Mouse (Mus musculus) splenic B cell, adult 2 months (primary cell): Measurements from ENCODE around the gene Adgrv1.

ENCODE experiments used
- DNase-seq: peaks from one replicate; pipeline ENCODE4 v3.0.0-alpha.2; 2011; ENCODE audit warnings: low read depth, low spot score
- H3K27me3 ChIP-seq: 2 replicates; pipeline ENCODE4 v1.6.1; 2012; ENCODE audit warnings: mild to moderate bottlenecking, low read length, moderate library complexity, mixed read lengths; ENCODE audit not compliant: control insufficient read depth, poor library complexity, insufficient read depth, severe bottlenecking
- H3K36me3 ChIP-seq: 2 replicates; pipeline ENCODE4 v1.6.1; 2012; ENCODE audit warnings: mild to moderate bottlenecking, low read length, moderate library complexity, mixed read lengths; ENCODE audit not compliant: control insufficient read depth, poor library complexity, insufficient read depth, severe bottlenecking

Adgrv1 gene

DNA sequence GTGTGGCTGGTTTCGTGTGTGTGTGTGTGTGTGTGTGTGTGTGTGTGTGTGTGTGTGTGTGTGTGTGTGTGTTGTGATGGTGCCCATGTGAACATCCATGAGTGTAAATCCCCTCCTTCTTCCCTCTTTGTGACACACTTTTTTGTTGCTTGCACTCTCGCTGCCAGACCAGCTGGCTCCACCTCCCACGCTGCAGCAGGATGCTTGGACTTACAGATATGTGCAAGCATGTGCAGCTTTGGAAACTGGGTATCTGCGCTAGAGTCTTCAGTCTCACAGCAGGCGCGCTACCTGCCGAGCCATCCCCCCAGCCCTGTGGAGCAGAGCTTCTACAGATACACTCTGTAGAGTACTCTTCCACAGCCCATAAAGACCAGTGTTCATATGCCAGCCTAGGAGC is 122.8 kb downstream of the Adgrv1 start:
- DNase-seq: no peak
- Histone ChIP-seq H3K36me3 (no peaks in the 10 kb centered on the region), H3K27me3 (no peaks in the 10 kb centered on the region)

DNA sequence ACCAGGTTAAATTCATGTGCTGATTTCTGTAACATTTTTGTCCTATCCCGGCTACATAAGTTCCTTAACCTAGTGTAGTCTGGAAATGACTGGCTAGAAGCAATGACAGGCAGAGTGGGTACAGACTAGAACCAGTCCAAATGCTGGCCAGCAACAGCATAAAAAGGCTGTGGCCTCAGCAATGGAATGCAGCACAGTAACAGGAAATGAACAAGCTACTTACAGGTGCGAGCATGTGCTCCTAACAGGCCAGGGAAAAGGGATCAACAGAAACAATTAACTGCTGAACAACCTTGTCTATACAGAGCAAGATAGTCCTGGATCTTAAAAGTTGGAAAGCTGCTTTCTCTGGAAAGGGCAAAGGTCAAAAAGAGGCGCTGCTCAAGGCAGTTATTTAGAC is 135.9 kb downstream of the Adgrv1 start:
- Histone ChIP-seq H3K36me3 (no peaks in the 10 kb centered on the region), H3K27me3 (no peaks in the 10 kb centered on the region)
- DNase-seq: no peak

DNA sequence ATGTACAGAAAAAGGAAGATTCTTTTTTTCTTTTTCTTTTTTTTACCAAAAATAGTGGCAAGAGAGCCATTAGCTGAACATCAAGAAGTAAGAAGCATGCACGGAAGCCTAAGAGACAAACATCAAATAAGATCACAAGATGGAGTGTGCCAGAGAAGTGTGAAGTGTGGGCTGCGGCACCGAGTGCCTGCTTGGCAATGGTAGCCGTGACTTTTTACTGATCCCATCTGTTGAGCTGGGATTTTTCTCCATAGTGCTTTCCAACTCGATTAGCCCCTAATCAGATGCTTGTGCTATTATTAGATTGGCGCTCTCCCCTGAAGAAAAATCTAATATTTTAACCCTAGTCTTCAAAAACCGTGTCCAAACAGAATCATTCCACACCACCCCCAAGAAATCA is 141.0 kb downstream of the Adgrv1 start:
- DNase-seq: no peak
- H3K27me3 ChIP-seq: no peaks in the 10 kb centered on the region
- no peaks in the 10 kb centered on the region for H3K36me3 ChIP-seq

DNA sequence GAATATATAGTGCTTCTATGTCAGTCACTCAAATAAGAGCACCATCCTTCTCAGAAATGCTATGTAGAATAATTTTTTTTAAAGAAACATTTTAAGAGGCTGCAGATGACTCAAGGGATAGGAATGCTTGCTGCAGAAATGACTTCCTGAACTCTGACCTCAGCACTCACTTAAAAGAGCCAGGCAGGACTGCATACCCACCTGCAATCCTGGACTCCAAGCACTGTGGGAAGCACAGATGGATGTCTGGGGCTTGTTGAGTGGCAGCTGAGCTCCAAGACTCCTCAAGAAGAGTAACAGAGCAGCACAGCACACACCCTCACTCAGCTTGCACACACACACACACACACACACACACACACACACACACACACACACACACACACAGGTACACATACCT is 146.0 kb downstream of the Adgrv1 start:
- H3K36me3 ChIP-seq: no peaks in the 10 kb centered on the region
- no peaks in the 10 kb centered on the region for H3K27me3 ChIP-seq
- DNase-seq: no peak

DNA sequence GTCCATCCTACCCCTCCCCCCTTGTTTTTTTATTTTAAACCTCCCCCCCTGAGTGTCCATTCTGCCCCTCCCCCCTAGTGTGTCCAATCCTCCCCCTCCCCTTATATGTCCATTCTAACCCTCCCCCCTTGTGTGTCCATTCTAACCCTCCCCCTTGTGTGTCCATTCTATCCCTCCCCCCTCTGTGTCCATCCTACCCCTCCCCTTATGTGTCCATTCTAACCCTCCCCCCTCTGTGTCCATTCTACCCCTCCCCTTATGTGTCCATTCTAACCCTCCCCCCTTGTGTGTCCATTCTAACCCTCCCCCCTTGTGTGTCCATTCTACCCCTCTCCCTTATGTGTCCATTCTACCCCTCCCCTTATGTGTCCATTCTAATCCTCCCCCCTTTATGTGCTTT is 159.2 kb downstream of the Adgrv1 start:
- Histone ChIP-seq H3K36me3 (no peaks in the 10 kb centered on the region), H3K27me3 (no peaks in the 10 kb centered on the region)
- no peak for DNase-seq

DNA sequence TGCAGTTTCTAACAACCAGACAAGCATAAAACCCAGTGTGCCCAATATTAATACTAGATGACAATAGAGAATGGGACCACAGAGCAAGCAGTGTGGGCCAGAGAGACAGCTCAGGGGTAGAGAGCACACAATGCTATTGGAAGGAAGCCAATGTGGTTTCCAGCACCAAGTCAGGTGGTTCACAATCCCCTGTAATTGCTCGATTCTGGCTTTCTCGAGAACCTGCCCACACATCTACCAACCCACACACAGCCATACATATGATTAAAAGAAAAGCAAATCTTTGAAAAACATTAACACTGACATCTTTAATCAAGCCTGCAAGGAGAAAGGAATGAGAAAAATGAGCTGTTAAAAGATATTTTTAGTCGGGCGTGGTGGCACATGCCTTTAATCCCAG is 166.3 kb downstream of the Adgrv1 start:
- no peaks in the 10 kb centered on the region for H3K27me3 ChIP-seq
- no peaks in the 10 kb centered on the region for H3K36me3 ChIP-seq
- DNase-seq: no peak

DNA sequence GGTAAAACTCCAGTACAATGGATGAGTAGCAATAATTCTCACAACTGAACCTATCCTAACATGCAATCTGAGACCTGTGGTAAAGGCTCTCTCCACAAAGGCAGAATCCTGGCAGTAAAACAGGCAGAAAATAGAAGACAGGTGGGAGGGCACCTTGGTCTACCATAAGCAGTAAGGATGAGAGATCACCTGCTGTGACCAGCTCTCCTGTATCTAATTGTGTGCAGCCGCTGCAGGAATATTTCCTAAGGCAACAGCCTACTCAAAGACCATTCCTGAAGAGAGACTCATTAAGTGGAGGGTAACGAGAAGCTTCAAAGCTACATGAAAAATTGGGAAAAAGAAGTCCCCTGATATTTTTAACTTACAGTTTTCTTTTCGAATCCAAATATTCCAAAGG is 167.2 kb downstream of the Adgrv1 start:
- no peaks in the 10 kb centered on the region for H3K27me3 ChIP-seq
- no peaks in the 10 kb centered on the region for H3K36me3 ChIP-seq
- no peak for DNase-seq

DNA sequence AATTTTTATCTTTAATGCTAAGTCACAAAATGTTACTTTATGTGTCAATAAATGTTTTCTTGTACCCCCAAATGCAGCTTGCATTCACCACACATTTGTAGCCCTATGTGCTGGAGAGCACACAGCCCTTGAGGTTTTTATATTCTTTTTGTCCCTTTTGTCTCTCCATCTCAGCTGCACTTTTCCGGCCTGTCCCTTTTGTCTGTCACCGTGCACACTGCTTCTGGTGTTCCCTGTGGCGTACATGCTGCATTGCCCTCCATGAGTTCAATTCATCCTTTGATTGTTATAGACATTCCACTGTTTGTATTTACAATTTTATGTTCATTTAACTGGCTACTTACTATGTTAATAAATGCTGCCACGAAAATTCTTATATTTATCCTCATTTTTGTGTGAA is 183.3 kb downstream of the Adgrv1 start:
- DNase-seq: no peak
- no peaks in the 10 kb centered on the region for H3K27me3 ChIP-seq
- H3K36me3 ChIP-seq: no peaks in the 10 kb centered on the region

DNA sequence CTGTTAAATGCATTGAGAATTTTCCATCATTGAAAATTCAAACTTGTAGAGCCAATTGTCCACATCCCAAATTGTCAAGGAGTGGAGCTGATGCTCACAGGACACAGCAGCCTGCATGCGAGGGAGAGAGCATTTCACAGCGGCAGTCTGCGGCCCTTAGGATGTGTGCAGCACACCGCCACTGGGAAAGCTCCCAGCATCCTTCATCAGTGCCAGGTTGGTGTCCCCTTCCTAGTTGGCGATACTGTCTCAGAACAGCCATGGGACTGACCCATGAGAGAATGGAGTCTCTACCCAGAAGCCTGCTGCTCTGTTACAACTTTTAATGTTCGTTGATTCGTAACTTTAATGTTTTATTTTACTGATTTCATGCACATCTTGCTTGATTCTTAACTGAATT is 183.8 kb downstream of the Adgrv1 start:
- Histone ChIP-seq H3K36me3 (no peaks in the 10 kb centered on the region), H3K27me3 (no peaks in the 10 kb centered on the region)
- no peak for DNase-seq

DNA sequence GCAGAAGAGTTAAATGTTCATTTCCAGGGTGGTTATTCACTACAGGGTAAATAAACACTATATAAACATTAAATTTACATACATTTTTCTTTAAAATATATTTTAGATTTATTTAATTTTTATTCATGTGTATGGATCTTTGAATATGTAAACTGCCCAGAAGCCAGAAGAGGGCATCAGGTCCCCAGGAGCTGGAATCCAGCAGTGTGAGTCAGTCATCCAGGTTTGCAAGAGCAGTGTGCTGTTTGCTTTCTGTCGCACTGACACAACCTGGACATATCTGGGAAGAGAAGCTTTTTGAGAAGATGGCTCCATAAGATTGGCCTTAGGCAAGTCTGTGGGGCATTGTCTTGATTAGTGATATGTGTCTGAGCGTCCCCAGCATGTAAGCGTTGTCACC is 191.5 kb downstream of the Adgrv1 start:
- no peaks in the 10 kb centered on the region for H3K27me3 ChIP-seq
- H3K36me3 ChIP-seq: no peaks in the 10 kb centered on the region

DNA sequence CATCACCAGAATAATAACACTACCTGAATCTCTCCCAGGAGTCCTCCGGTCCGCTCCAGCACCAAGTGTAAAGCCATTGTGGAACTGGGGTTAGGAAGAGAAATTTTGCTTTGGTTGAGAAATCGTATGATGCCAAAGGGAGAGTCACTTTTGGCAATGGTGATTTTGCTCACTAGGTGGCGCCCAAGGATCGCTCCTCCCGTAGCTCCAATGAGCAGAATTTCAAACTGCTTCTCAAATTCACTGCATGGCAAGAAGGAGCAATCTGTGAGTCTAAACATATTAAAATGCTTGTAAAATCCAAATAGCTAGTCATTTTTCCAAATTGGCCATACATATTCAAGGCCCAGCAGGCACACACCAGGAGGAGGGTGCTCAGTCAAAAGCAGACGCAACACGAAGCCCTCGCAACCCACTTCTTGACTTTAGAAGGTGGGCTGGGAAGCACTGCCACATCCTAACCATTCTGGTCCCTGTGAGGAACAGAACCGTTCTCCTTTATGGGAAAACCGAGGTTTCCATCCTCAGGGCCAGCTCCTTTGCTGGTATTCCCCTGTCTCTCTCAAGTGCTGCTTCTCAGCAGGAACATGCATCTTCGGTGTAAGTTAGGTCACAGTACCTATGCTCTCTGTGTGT is 193.4 kb downstream of the Adgrv1 start:
- Histone ChIP-seq H3K36me3 (no peaks in the 10 kb centered on the region), H3K27me3 (no peaks in the 10 kb centered on the region)
- peak; percentile 62 for DNase-seq

More for the DNA sequence above, 191.5 kb downstream of the Adgrv1 start:
- no peak for DNase-seq

DNA sequence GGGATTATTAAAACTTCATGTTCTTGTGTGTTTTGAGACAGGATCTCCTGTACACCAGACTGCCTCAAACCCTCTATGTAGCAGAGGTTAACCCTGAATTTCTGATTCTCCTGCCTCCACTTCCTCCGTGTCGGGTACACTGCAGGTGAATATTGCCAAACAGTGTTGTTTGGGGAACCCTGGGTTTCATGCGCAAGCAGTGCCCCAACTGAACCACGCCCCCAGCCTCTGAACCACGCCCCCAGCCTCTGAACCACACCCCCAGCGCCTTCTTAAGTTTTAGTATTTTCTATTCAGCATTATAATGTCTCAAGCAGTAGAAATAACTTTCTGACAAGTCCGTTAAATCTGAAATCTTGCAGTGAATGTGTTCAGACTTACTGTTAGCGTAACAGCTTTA is 195.9 kb downstream of the Adgrv1 start:
- DNase-seq: no peak
- Histone ChIP-seq H3K27me3 (no peaks in the 10 kb centered on the region), H3K36me3 (no peaks in the 10 kb centered on the region)

DNA sequence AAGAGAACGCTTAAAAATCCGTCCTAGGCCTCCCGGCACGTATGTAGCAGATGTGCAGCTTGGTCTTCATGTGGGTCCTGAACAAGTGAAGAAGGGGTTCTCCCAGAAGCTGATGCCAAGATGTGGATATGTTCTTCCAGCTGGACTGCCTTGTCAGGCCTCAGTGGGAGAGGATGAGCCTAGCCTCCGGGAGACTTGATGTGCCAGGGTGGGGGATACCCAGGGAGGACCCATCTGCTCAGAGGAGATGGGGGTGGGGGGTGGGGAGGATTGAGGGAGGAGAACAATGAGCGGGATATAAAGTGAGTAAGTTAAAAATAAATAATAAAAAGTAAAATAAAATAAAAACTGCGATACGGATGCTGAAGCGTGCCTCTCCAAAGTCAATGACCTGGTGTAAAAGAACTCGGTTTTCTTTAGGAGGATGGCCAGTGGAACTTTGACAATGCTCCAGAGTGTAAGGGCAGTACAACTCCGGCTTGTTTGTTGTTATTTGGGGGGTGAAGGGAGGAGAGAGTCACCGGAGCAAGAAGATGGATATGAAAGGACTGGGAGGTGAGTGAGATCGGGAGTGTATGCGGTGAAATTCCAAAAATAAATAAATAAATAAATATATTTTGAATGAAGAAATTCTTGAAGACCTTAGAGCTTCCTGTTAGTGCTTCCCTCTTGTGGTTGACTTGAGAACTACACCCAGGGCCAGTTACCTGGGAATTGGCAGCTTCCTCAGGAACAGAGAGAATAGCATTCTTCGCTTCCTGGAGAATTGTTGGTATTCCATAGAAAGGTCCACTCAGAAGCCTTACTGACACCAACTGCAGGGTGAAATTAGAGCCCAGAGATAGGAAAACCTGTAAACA is 205.8 kb downstream of the Adgrv1 start:
- no peaks in the 10 kb centered on the region for H3K27me3 ChIP-seq
- peak; percentile 49 for DNase-seq
- no peaks in the 10 kb centered on the region for H3K36me3 ChIP-seq

DNA sequence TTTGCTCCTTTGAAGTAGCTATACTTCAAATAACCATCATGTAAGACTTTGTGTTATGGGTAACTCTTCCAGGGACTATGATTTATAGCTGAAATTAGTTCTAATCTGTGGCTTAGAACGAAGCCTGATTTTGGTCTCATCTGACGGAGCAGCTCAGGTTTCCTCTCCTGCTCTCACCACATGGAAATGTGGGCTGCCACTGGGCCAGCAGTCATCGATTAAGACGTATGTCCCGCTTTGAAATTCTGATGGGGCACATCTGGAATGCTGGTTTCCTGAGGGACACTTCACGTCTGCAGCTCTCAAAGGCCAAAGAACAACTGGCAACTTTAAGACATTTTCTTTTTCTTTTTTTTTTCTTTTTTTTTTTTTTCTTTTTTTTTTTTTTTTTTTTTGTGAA is 207.8 kb downstream of the Adgrv1 start:
- DNase-seq: no peak
- no peaks in the 10 kb centered on the region for H3K27me3 ChIP-seq
- no peaks in the 10 kb centered on the region for H3K36me3 ChIP-seq

DNA sequence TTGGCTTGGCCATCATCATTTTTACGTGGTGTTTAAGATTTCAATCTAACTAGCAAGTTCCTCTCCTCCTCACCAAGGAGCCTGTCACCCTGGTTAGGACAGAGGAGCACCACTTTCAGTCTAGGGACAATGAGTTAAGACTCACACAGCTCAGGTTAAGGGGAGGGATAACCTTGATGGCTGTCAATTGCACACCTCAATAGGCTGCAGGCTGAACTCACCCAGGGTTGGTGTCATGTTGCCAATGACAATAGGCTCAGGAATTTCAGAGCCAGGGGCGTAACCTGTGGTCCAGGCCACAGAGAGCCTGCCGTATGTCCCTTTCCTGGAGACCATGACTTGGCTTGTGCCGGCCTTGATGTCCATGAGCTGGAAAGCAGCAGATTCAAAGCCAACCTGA is 209.0 kb downstream of the Adgrv1 start:
- H3K36me3 ChIP-seq: no peaks in the 10 kb centered on the region
- no peak for DNase-seq
- no peaks in the 10 kb centered on the region for H3K27me3 ChIP-seq
